8 mouse cellular contexts compared by ENCODE assay signal in genomic region chr9:54863363-54864281, GRCm38 (mm10). TPM values are rescaled to one million over a fixed set of nuclear protein-coding genes. Genes with fewer than 3 reads are reported as not detected.
DNase-seq lines count a peak whose midpoint lies in the region; ATAC-seq and TF ChIP-seq lines count a peak whose summit lies in the region.

Ireb2 (plus strand) TSS chr9:54863789.

- peak within 1 kb of the TSS; percentile 68 for H3K4me2 ChIP-seq in lung, postnatal 0 days (replicated peaks; ENCODE audit: low read depth, low read length)

- no peaks in the 10 kb centered on the region for H3K9me3 ChIP-seq in hindbrain, embryonic 10.5 days
- H3K9me3 ChIP-seq in lung, postnatal 0 days (ENCODE audit: low read length) = no peaks in the 10 kb centered on the region

- peak; percentile 93 for TF ChIP-seq EP300 in lung, postnatal 0 days (IDR thresholded peaks at IDR 0.05)

- WGBS in hindbrain, embryonic 10.5 days = under 1% methylated on average over 72 of the region's 72 CpGs
- 2% methylated on average over 34 of the region's 72 CpGs for WGBS in lung, postnatal 0 days

- H3K27ac ChIP-seq in hindbrain, embryonic 10.5 days = peak within 1 kb of the TSS; percentile 99
- peak within 1 kb of the TSS; percentile 93 for H3K27ac ChIP-seq in lung, postnatal 0 days (ENCODE audit: low read length)

- H3K27me3 ChIP-seq in hindbrain, embryonic 10.5 days (ENCODE audit: insufficient read depth, poor library complexity, severe bottlenecking) = no peaks in the 10 kb centered on the region
- H3K27me3 ChIP-seq in lung, postnatal 0 days (replicated peaks; ENCODE audit: insufficient read depth, low read length) = no peaks in the 10 kb centered on the region

- ATAC-seq in frontal cortex, adult (ENCODE audit: low TSS enrichment) = peak; percentile 99
- peak; percentile 98 for ATAC-seq in lung, postnatal 0 days

- no peak; the same call in 1 of the 2 replicates for TF ChIP-seq CTCF in lung, postnatal 0 days (IDR thresholded peaks at IDR 0.05)

- peak within 1 kb of the TSS; percentile 99 for H3K4me3 ChIP-seq in hindbrain, embryonic 10.5 days
- H3K4me3 ChIP-seq in lung, postnatal 0 days (ENCODE audit: low read depth, low read length) = peak within 1 kb of the TSS; percentile 86

- DNase-seq in MEL-GATA-1-ER (ENCODE audit: extremely low read depth, low read depth) = peak; percentile 82
- peak; percentile 98 for DNase-seq in cerebellum, adult 8-10 months
- peak; percentile 99 for DNase-seq in hindbrain, embryonic 10.5 days (ENCODE audit: low spot score)
- peak; percentile 98 for DNase-seq in layer of hippocampus, adult 9-11 months
- DNase-seq in lung, postnatal 0 days (ENCODE audit: low spot score) = peak; percentile 99
- DNase-seq in ovary, postnatal 14 days (ENCODE audit: low spot score) = peak; percentile 98
- DNase-seq in thymus, postnatal 14 days = peak; percentile 100

- H3K4me1 ChIP-seq in hindbrain, embryonic 10.5 days (replicated peaks) = peaks cover 30% of the 10 kb centered on the region
- peaks cover 10% of the 10 kb centered on the region; the same call in 1 of the 2 replicates for H3K4me1 ChIP-seq in lung, postnatal 0 days (ENCODE audit: insufficient read depth, low read depth, low read length)

- peak within 1 kb of the TSS; percentile 90 for H3K9ac ChIP-seq in lung, postnatal 0 days (replicated peaks; ENCODE audit: low read depth)

- H3K36me3 ChIP-seq in hindbrain, embryonic 10.5 days = peaks cover 39% of the 10 kb centered on the region
- no peaks in the 10 kb centered on the region; the same call in 1 of the 2 replicates for H3K36me3 ChIP-seq in lung, postnatal 0 days (ENCODE audit: insufficient read depth, low read length)

RNA-seq across cellular contexts. Expression of gene Ireb2, which starts in this region (rescaled TPM):
- 41.6 and 44.1 TPM in 2 replicates for polyA plus RNA-seq in hindbrain, embryonic 10.5 days (2016; fragmentation: Nextera tagmentation; extraction: Ambion mirVana)
- 13.6 and 16.6 TPM in 2 replicates for polyA plus RNA-seq in lung, postnatal 0 days (2015; fragmentation: Nextera tagmentation; extraction: Ambion mirVana)

Comparison
In these comparisons a context has a peak if more than half of its experiments do, and no peak if none do; other contexts are left out.
1. Peak in every context shown above with its lines: DNase-seq, ATAC-seq, H3K4me3 ChIP-seq and H3K27ac ChIP-seq.